Mouse (Mus musculus) naive thymus-derived CD4-positive, alpha-beta T cell, adult 2 months (primary cell): ENCODE measurements around the gene Odf3b.

Experiments
- DNase-seq: peaks from one replicate; pipeline ENCODE4 v3.0.0-alpha.2; 2011; ENCODE audit warnings: low read depth

Gene Odf3b

GRCm38 (mm10) chr15:89334774-89335537, 44.1 kb downstream of the Odf3b start:
- no peak for DNase-seq

- DNase-seq: no peak
Observed at GRCm38 (mm10) chr15:89334271-89334670, 44.8 kb downstream of the Odf3b start, which contains the start of gene Miox. Gene Miox (plus strand): TSS chr15:89334398.
